Mouse (Mus musculus): Measurements from ENCODE around the gene Leng8. TPM values are rescaled to one million over a fixed set of nuclear protein-coding genes. Genes with fewer than 3 reads are reported as not detected.

Gene Leng8
- polyA plus RNA-seq, 1 experiment from 2014 or later = 20.1 TPM

DNA sequence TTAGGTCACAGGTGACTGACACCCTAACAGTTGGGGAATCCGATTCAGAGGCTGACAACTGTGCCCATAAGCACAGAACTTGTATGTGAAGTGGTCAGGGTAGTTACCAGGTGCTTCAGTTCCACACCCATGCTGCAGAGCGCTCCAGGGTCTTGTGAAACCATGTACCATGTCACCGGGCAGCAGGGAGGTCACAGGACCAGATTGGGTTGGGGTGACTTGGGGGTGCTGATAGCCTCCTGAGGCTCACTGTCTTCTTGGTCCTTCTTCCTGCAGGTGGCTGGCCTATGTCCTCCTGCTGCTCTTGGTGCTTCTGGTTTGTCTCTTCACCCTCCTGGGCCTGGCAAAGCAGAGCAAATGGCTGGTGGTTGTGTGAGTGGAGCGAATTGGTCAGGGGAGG is 8.9 kb upstream of the Leng8 start:
- WGBS (ENCODE audit: insufficient replicate concordance) = 65% methylated on average over 4 of the region's 4 CpGs

DNA sequence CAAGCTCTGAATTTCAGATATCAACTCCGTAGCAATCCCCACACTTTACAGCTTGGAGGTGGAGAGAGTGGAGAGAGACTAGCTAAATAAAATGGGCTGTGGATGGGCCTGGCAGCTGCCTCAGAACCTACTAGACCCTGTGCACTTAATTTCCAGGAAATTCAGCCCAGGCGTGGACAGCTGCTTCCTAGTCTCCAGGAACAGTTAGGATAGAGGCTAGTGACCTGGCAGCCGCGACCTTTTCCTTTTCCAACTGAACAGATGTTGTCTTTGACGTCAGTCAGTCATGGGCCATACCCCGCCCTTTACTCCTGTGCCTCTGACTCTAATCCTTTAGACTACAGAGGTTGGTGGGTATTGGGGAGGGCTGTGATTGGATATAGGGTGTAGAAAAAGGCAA is 8.0 kb upstream of the Leng8 start:
- Histone ChIP-seq H3K4me3 (replicated peaks) (no peak overlapping the region), H3K4me2 (no peak overlapping the region), H3K27me3 (no peaks in the 10 kb centered on the region), H3K36me3 (replicated peaks) (no peaks in the 10 kb centered on the region), H3K9me3 (replicated peaks) (no peaks in the 10 kb centered on the region), H3K9ac (no peak overlapping the region), H3K4me1 (replicated peaks) (0 out of 2 replicates have a peak, but pooled peaks cover 7% of the 10 kb centered on the region), H3K27ac (replicated peaks) (no peak overlapping the region)
- 49% methylated on average over 6 of the region's 6 CpGs for WGBS (ENCODE audit: insufficient replicate concordance)
- no peak for ATAC-seq (ENCODE audit: insufficient read depth)

More for the DNA sequence above, 8.9 kb upstream of the Leng8 start:
- no peak for ATAC-seq (ENCODE audit: insufficient read depth)
- H3K4me3 ChIP-seq (replicated peaks) = no peak overlapping the region
- no peaks in the 10 kb centered on the region for H3K36me3 ChIP-seq (replicated peaks)
- no peak overlapping the region for H3K4me2 ChIP-seq
- no peak overlapping the region for H3K9ac ChIP-seq
- H3K9me3 ChIP-seq (replicated peaks) = no peaks in the 10 kb centered on the region
- H3K27me3 ChIP-seq = 0 out of 2 replicates have a peak, but pooled peaks cover 5% of the 10 kb centered on the region
- H3K4me1 ChIP-seq (replicated peaks) = 0 out of 2 replicates have a peak, but pooled peaks cover 7% of the 10 kb centered on the region
- no peak overlapping the region for H3K27ac ChIP-seq (replicated peaks)

DNA sequence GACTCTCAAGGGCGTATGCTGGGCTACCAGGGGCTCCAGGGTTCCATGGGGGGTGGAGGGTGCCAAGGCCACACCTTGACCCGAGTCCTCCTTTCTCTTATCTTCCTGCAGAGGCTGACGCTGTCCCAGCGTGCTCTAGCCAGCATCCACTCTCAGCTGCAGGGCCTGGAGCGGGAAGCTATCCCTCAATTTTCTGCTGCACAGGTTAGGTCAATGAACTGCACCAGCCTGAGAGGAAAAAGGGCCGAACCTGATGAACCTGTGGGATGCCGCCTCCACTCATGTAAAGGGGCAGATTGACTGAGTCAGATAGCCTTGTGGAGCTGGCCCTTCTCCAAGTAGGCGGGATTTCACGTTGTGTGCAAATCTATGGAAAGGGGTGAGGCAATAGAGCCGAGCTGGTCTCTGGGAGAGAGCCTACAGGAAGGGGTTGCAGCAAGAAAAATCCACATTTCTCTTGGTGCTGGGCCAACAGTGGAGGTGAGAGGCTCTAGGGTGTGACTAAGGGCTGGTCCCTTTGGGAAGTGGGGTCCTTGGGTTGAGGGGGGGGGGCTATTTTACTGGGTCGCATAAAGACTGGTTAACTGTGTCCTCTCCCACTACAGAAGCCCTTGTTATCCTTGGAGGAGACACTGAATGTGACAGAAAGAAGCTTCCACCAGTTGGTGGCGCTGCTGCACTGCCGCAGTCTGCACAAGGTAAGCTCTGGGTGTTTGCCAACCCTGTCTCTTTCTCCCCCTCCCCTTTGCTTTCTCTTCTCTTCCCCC is 6.0 kb upstream of the Leng8 start:
- H3K4me2 ChIP-seq = no peak overlapping the region
- peak; percentile 56; the same call in 1 of the 2 replicates for ATAC-seq (ENCODE audit: insufficient read depth)
- no peak overlapping the region for H3K4me3 ChIP-seq (replicated peaks)
- H3K9me3 ChIP-seq (replicated peaks) = no peaks in the 10 kb centered on the region
- WGBS (ENCODE audit: insufficient replicate concordance) = 32% methylated on average over 13 of the region's 13 CpGs
- H3K36me3 ChIP-seq (replicated peaks) = no peaks in the 10 kb centered on the region
- H3K27ac ChIP-seq (replicated peaks) = no peak overlapping the region
- no peaks in the 10 kb centered on the region for H3K27me3 ChIP-seq
- H3K4me1 ChIP-seq (replicated peaks) = peaks cover 18% of the 10 kb centered on the region
- H3K9ac ChIP-seq = no peak overlapping the region

GRCm38 (mm10) chr7:4131964-4132363 is 4.9 kb upstream of the Leng8 start:
- WGBS (ENCODE audit: insufficient replicate concordance) = 81% methylated on average over 8 of the region's 8 CpGs
- H3K36me3 ChIP-seq (replicated peaks) = no peaks in the 10 kb centered on the region
- H3K9me3 ChIP-seq (replicated peaks) = no peaks in the 10 kb centered on the region
- H3K4me2 ChIP-seq = no peak overlapping the region
- peaks cover 23% of the 10 kb centered on the region for H3K4me1 ChIP-seq (replicated peaks)
- no peak overlapping the region for H3K4me3 ChIP-seq (replicated peaks)
- H3K9ac ChIP-seq = no peak overlapping the region
- H3K27me3 ChIP-seq = no peaks in the 10 kb centered on the region
- no peak overlapping the region for H3K27ac ChIP-seq (replicated peaks)
- ATAC-seq (ENCODE audit: insufficient read depth) = no peak

- H3K9ac ChIP-seq = no peak overlapping the region
- no peaks in the 10 kb centered on the region for H3K9me3 ChIP-seq (replicated peaks)
- peaks cover 26% of the 10 kb centered on the region for H3K4me1 ChIP-seq (replicated peaks)
- no peak for ATAC-seq (ENCODE audit: insufficient read depth)
- no peak overlapping the region for H3K4me2 ChIP-seq
- H3K4me3 ChIP-seq (replicated peaks) = no peak overlapping the region
- 78% methylated on average over 3 of the region's 3 CpGs for WGBS (ENCODE audit: insufficient replicate concordance)
- H3K27ac ChIP-seq (replicated peaks) = no peak overlapping the region
- no peaks in the 10 kb centered on the region for H3K27me3 ChIP-seq
- H3K36me3 ChIP-seq (replicated peaks) = no peaks in the 10 kb centered on the region
Measured at GRCm38 (mm10) chr7:4132581-4132980, 4.3 kb upstream of the Leng8 start.

- no peak overlapping the region for H3K4me2 ChIP-seq
- peaks cover 30% of the 10 kb centered on the region for H3K4me1 ChIP-seq (replicated peaks)
- H3K27me3 ChIP-seq = no peaks in the 10 kb centered on the region
- no peaks in the 10 kb centered on the region for H3K9me3 ChIP-seq (replicated peaks)
- no peak overlapping the region for H3K9ac ChIP-seq
- no peak overlapping the region for H3K27ac ChIP-seq (replicated peaks)
- no peak overlapping the region for H3K4me3 ChIP-seq (replicated peaks)
- peaks cover under 1% of the 10 kb centered on the region; the same call in 1 of the 2 replicates for H3K36me3 ChIP-seq (replicated peaks)
- WGBS (ENCODE audit: insufficient replicate concordance) = 77% methylated on average over 7 of the region's 7 CpGs
- no peak for ATAC-seq (ENCODE audit: insufficient read depth)
Measured at GRCm38 (mm10) chr7:4132998-4133397, 3.8 kb upstream of the Leng8 start.

GRCm38 (mm10) chr7:4134911-4135310 is 1.9 kb upstream of the Leng8 start:
- no peaks in the 10 kb centered on the region for H3K9me3 ChIP-seq (replicated peaks)
- ATAC-seq (ENCODE audit: insufficient read depth) = no peak
- no peak overlapping the region for H3K9ac ChIP-seq
- WGBS (ENCODE audit: insufficient replicate concordance) = 66% methylated on average over 5 of the region's 5 CpGs
- H3K27me3 ChIP-seq = no peaks in the 10 kb centered on the region
- H3K36me3 ChIP-seq (replicated peaks) = peaks cover 19% of the 10 kb centered on the region
- H3K4me2 ChIP-seq = no peak overlapping the region
- H3K4me1 ChIP-seq (replicated peaks) = peaks cover 39% of the 10 kb centered on the region
- no peak overlapping the region for H3K4me3 ChIP-seq (replicated peaks)
- H3K27ac ChIP-seq (replicated peaks) = no peak overlapping the region

- under 1% methylated on average over 16 of the region's 16 CpGs for WGBS (ENCODE audit: insufficient replicate concordance)
- H3K9me3 ChIP-seq (replicated peaks) = no peaks in the 10 kb centered on the region
- peak overlapping the region; percentile 88 for H3K4me2 ChIP-seq
- peaks cover 34% of the 10 kb centered on the region for H3K4me1 ChIP-seq (replicated peaks)
- peak overlapping the region; percentile 95 for H3K4me3 ChIP-seq (replicated peaks)
- H3K27me3 ChIP-seq = no peaks in the 10 kb centered on the region
- peaks cover 34% of the 10 kb centered on the region for H3K36me3 ChIP-seq (replicated peaks)
- H3K27ac ChIP-seq (replicated peaks) = peak overlapping the region; percentile 94
- H3K9ac ChIP-seq = peak overlapping the region; percentile 75
- peak; percentile 9 for ATAC-seq (ENCODE audit: insufficient read depth)
Measured at GRCm38 (mm10) chr7:4136404-4136770, 452 bp upstream of the Leng8 start.

GRCm38 (mm10) chr7:4137746-4138145 is 907 bp downstream of the Leng8 start:
- H3K9ac ChIP-seq = peak overlapping the region; percentile 84

DNA sequence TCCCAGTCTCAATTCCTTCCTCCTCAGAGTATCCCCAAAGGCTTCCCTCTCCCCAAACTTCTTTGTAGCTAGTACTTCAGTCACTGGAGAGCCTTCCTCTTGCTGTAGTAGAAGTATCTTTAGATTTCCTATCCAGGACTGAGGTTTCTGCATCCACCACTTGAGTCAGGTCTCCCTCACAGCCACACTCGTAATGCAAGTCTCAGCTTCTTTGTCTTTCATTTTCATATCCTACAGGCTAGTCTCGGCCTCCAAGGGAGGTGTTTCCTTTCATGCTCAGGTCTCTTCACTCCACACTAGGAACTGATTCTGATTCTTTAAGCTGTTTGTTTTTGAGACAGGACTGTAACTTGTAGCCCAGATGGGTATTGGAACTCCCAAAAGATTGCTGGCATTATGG is 1.3 kb downstream of the Leng8 start:
- Histone ChIP-seq H3K4me3 (replicated peaks) (peak overlapping the region; percentile 95), H3K9ac (peak overlapping the region; percentile 84), H3K36me3 (replicated peaks) (peaks cover 52% of the 10 kb centered on the region), H3K9me3 (replicated peaks) (no peaks in the 10 kb centered on the region), H3K27me3 (no peaks in the 10 kb centered on the region), H3K4me2 (peak overlapping the region; percentile 84), H3K4me1 (replicated peaks) (peaks cover 32% of the 10 kb centered on the region), H3K27ac (replicated peaks) (no peak overlapping the region)
- 85% methylated on average over 2 of the region's 2 CpGs for WGBS (ENCODE audit: insufficient replicate concordance)
- no peak for ATAC-seq (ENCODE audit: insufficient read depth)

More at GRCm38 (mm10) chr7:4137746-4138145, 907 bp downstream of the Leng8 start:
- peak overlapping the region; percentile 94 for H3K27ac ChIP-seq (replicated peaks)
- no peak for ATAC-seq (ENCODE audit: insufficient read depth)
- H3K4me1 ChIP-seq (replicated peaks) = peaks cover 32% of the 10 kb centered on the region
- no peaks in the 10 kb centered on the region for H3K9me3 ChIP-seq (replicated peaks)
- WGBS (ENCODE audit: insufficient replicate concordance) = 46% methylated on average over 3 of the region's 3 CpGs
- peaks cover 48% of the 10 kb centered on the region for H3K36me3 ChIP-seq (replicated peaks)
- H3K4me2 ChIP-seq = peak overlapping the region; percentile 84
- H3K4me3 ChIP-seq (replicated peaks) = peak overlapping the region; percentile 95
- no peaks in the 10 kb centered on the region for H3K27me3 ChIP-seq

- H3K27ac ChIP-seq (replicated peaks) = no peak overlapping the region
- H3K9ac ChIP-seq = 0 out of 2 replicates have a peak overlapping the region, but pooled peaks have one; percentile 84
- no peak for ATAC-seq (ENCODE audit: insufficient read depth)
- H3K4me3 ChIP-seq (replicated peaks) = no peak overlapping the region
- H3K9me3 ChIP-seq (replicated peaks) = no peaks in the 10 kb centered on the region
- peaks cover 32% of the 10 kb centered on the region for H3K4me1 ChIP-seq (replicated peaks)
- peak overlapping the region; percentile 84; the same call in 1 of the 2 replicates for H3K4me2 ChIP-seq
- peaks cover 57% of the 10 kb centered on the region for H3K36me3 ChIP-seq (replicated peaks)
- WGBS (ENCODE audit: insufficient replicate concordance) = 91% methylated on average over 7 of the region's 7 CpGs
- no peaks in the 10 kb centered on the region for H3K27me3 ChIP-seq
Measured at GRCm38 (mm10) chr7:4138671-4139070, 1.8 kb downstream of the Leng8 start.
